Mouse (Mus musculus) layer of hippocampus, adult 18-20 months (tissue): ENCODE results near the gene Ehmt2. TPM values are rescaled to one million over a fixed set of nuclear protein-coding genes. Genes with fewer than 3 reads are reported as not detected.
A peak's percentile ranks its signal among the peaks of the same experiment; 100 is the strongest.

Experiments
- DNase-seq, 2 experiments: peaks; one replicate each; pipeline ENCODE4 v3.0.0; 2022; ENCODE audit warnings: low spot score in 2 of 2
- long read RNA-seq: library from polyadenylated mRNA; stranded (forward); transcript quantifications from one replicate; pipeline ENCODE4 v2.0.0, GENCODE M21; 2021
- total RNA-seq, 2 experiments: library from RNA; stranded (reverse); gene quantifications; 2 replicates each; pipeline ENCODE4 v1.2.3; 2021

The Ehmt2 gene
- 100 to 1,000 TPM; 186 to 193 TPM for total RNA-seq
- long read RNA-seq, full-length matches to known transcripts, result 49 of 112 reads
- long read RNA-seq, partial matches to known transcripts, result 46 of 112 reads
- long read RNA-seq, other reads (novel, unspliced or antisense), result 17 of 112 reads

- peak; percentile 78 to 83 for DNase-seq
Observed at GRCm38 (mm10) chr17:34898160-34898586, at the start of gene Ehmt2, which contains the start of gene C2. TSS of gene Ehmt2 (plus strand) at chr17:34898469. TSS of gene C2 (minus strand) at chr17:34898265.

DNA sequence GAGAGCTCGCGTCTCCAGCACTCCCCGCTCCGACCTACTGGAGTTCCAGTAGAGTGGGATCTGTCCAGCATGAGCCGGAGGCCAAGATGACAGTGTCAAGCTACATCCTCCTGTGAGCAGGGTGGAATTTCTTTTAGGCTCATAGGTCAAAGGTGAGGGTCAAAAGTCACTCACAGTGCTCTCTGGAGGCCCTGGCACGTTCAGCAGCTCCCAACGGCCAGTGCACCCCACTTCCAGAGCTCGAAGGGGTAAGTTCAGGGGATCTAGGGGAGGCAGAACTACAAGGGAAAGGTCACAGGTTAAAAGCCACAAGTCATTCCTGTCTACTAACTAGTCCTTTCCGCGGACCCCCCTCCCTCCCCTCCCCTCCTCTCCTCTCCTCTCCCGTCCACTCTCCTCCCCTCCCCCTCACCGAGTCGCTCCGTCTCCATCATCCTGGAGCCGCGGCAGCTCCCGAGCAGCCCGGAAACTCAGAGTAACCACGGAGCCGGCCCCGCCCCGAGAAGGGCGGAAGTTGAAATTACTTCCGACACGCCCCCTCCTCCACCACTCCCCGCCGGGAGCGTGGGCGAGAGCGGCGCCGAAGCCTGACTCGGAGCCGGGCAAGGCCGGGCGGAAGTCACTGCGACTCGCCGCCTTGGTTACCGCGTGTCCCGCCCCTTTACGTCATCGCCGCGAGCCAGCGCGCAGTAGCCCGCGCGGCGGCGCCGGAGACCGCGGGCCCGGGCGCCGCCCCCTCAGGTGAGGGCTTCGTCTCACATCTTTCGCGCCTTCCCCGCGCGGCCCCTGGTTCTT, 48.4 kb upstream of the Ehmt2 start, which contains the start of the genes Skiv2l and Nelfe:
TSS of gene Skiv2l (minus strand) at position 489 of the 795 bp plus-strand sequence.
TSS of gene Nelfe (plus strand) at position 670 of the 795 bp plus-strand sequence.
- DNase-seq, result peak; percentile 98

GRCm38 (mm10) chr17:34850517-34851125, 47.6 kb upstream of the Ehmt2 start:
- no peak for DNase-seq

- no peak for DNase-seq
Observed at GRCm38 (mm10) chr17:34853511-34853910, 44.8 kb upstream of the Ehmt2 start.

DNA sequence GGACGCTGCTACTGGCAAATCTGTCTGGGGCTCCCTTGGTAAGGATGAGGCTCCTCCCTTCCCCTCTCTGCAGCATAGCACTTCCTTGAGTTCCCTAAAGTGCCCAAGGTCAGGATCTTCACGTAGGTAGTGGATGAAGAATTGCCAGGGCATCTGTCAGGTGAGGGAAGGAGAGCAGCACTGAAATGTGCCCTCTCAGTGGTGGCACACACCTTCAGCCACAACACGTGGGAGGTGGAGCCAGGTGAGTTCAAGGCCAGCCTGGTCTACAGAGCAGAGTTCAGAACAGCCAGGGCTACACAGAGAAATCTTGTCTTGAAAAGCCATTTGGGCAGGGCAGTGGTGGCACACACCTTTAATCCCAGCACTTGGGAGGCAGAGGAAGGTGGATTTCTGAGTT, 43.5 kb upstream of the Ehmt2 start:
- no peak for DNase-seq

- peak in 1 of 2 experiments; percentile 46 for DNase-seq
Observed at GRCm38 (mm10) chr17:34855825-34856224, 42.4 kb upstream of the Ehmt2 start.

DNA sequence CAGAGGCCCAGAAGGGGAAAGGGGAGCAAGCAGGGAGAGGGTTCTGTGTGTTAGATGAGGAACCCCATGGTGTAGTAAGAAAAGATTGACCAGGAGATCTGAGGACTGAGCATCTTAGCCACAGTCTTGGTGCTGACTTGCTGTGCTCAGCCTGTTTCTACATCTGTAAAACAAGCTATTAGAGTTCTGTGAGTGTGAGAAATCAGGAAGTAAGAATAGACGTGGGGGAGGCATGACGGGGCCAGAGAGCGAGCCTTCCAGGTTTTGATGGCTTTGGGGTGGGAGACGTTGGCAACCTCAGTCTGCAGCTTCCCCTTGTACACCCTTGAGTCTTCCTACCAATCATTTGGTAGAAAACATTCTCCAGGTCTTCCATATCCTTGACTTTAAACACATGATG, 39.6 kb upstream of the Ehmt2 start:
- DNase-seq, result no peak

- DNase-seq, result no peak
Observed at GRCm38 (mm10) chr17:34860514-34860913, 37.8 kb upstream of the Ehmt2 start.

- DNase-seq, result no peak
Observed at GRCm38 (mm10) chr17:34861704-34862415, 36.4 kb upstream of the Ehmt2 start.

DNA sequence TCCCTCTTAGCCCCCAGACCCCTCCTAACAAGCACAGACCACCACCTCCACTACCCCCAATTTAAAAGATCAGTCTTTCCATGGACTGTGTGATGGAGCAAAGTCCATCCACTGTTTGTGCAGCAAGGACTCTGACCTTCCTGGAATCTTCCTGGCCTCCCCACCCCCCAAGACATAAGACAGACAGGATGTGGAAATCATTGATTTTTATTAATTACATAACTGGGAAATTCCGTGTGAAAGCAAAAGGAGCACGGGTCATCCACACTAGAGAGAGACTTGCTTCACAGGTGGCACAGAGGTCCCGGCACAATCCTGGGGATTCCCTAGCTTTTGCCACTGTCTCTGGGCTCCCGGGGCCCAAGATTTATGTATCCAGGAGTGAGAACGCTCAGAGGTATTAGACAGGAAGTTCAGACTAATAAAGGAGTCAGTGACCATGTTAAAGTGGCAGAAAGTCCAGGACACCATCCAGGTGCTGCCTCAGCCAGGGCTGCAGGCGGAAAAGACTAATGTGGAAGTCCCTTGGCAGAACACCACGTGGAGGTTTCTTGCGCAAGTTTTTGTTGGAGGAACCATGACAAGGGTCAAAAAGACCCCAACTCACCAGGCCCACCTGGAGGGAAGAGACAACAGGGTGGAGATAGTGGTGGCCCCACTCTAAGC, 35.7 kb upstream of the Ehmt2 start, which contains the start of gene Cfb:
TSS of gene Cfb (minus strand) at position 103 of the 666 bp plus-strand sequence.
- no peak for DNase-seq

GRCm38 (mm10) chr17:34865981-34866380, 32.3 kb upstream of the Ehmt2 start:
- no peak for DNase-seq

- DNase-seq, result no peak
Observed at GRCm38 (mm10) chr17:34874321-34874720, 23.9 kb upstream of the Ehmt2 start.

- DNase-seq, result no peak
Observed at GRCm38 (mm10) chr17:34879336-34879879, 18.9 kb upstream of the Ehmt2 start, which contains the start of gene Zbtb12. TSS of gene Zbtb12 (plus strand) at chr17:34879483.

DNA sequence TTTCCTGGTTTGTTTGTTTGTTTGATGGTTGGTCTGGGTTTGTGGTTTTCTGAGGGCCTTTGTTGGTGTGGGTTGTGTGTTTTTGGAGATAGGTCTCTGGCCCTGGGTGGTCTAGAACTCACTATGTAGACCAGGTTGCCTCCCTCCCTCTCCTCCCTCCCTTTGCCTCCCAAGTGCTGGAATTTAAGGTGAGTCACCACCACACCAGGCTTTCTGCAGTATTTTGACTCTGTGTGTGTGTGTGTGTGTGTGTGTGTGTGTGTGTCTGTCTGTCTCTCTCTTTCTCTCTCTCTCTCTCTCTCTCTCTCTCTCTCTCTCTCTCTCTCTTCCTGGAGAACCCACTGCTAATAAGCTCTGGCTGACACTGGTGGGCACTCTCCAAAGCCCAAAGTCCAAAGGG, 17.1 kb upstream of the Ehmt2 start:
- no peak for DNase-seq

- no peak for DNase-seq
Observed at GRCm38 (mm10) chr17:34881683-34882310, 16.5 kb upstream of the Ehmt2 start, which contains the start of gene Gm20547. TSS of gene Gm20547 (minus strand) at chr17:34882042.

DNA sequence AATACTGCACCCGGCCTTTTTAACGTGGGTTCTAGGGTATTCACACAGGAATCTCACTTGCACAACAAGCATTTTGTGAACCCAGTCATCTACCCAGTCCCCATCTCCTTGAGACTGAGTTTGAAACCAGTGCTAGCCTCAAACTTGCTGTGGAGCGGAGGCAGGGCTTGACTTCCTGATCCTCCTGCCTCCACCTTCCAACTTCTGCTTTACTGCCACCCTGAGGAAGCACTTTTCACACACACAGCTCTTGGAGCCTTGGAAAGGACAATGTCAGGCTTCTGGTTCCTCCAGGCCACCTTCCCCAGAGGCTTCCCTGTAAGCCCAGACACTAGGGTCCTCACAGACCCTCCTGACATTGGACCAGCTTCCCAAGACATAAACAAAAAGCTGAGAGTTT, 14.9 kb upstream of the Ehmt2 start:
- no peak for DNase-seq

GRCm38 (mm10) chr17:34884704-34885103, 13.6 kb upstream of the Ehmt2 start:
- no peak for DNase-seq

DNA sequence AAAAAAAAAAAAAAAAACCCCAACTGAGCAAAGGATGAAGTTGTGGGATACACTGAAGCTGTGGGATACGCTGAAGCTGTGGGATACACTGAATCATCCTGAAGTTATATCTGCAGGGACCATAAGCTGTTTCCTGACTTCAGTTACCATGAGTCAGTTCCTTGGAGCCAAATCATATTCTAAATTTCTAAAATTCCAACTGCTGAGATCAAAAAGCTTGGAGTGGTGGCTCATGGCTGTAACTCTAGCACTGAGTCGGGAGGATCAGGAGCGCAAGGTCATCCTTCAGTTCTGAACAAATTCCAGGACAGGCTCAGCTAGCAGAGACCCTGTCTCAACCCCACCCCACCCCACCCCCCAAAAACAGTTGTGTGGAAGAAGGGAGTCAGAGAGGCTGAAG, 12.7 kb upstream of the Ehmt2 start:
- DNase-seq, result no peak

DNA sequence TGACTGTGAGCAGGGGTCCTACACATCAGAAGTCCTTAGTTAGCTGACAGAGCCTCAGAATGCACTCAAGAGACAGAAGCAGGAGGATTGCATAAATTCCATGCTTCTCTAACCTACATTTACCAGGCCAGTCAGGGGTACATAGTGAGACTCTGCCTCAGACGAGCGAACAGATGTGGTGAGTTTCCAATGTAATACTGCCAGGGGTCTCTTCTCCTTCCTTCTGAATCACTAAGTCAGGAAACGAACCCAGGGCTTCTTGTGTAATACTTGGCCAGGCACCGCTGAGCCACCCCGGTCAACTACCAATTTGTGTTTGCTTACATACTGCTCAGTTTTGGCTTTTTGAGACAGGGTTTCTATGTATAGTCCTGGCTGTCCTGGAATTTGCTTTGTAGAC, 10.3 kb upstream of the Ehmt2 start:
- no peak for DNase-seq
